Mouse (Mus musculus) forebrain, embryonic 15.5 days (tissue): ENCODE data around the gene Fam20c. TPM values are rescaled to one million over a fixed set of nuclear protein-coding genes. Genes with fewer than 3 reads are reported as not detected.
A peak's percentile ranks its signal among the peaks of the same experiment; 100 is the strongest.

ENCODE experiments used
- ATAC-seq: fragments of 200-750 bp; cut with Nextera tagmentation; replicated peaks from 2 replicates; pipeline ENCODE4 v1.8.0; 2017; ENCODE audit warnings: mild to moderate bottlenecking, moderate TSS enrichment, moderate library complexity
- H3K27ac ChIP-seq: fragments of 300-500 bp; sonication (generic); replicated peaks from 2 replicates; pipeline ENCODE4 v1.5.1; 2015; ENCODE audit warnings: mild to moderate bottlenecking, inconsistent platforms
- H3K27me3 ChIP-seq: fragments of 300-500 bp; sonication (generic); 2 replicates; pipeline ENCODE4 v1.6.1; 2015; ENCODE audit warnings: inconsistent platforms
- H3K36me3 ChIP-seq: fragments of 300-500 bp; sonication (generic); 2 replicates; pipeline ENCODE4 v1.6.1; 2015; ENCODE audit warnings: mild to moderate bottlenecking, inconsistent platforms
- H3K4me1 ChIP-seq: fragments of 300-500 bp; sonication (generic); 2 replicates; pipeline ENCODE4 v1.6.1; 2015; ENCODE audit warnings: inconsistent platforms
- H3K4me2 ChIP-seq: fragments of 300-500 bp; sonication (generic); replicated peaks from 2 replicates; pipeline ENCODE4 v1.6.1; 2015; ENCODE audit warnings: mild to moderate bottlenecking, inconsistent platforms
- H3K4me3 ChIP-seq: fragments of 300-500 bp; sonication (generic); 2 replicates; pipeline ENCODE4 v1.5.1; 2015; ENCODE audit warnings: mild to moderate bottlenecking, inconsistent platforms
- H3K9ac ChIP-seq: fragments of 300-500 bp; sonication (generic); replicated peaks from 2 replicates; pipeline ENCODE4 v1.6.1; 2015; ENCODE audit warnings: mild to moderate bottlenecking, inconsistent platforms
- H3K9me3 ChIP-seq: fragments of 300-500 bp; sonication (generic); 2 replicates; pipeline ENCODE4 v1.6.1; 2016; ENCODE audit warnings: inconsistent platforms
- WGBS: fragments of 180-500 bp; shearing (Covaris S2); methylation state at CpG from one replicate; pipeline ENCODE4 v1.1.7; 2015; ENCODE audit warnings: mixed read lengths; 5-methylcytosine and 5-hydroxymethylcytosine counted together
- polyA plus RNA-seq: library from polyadenylated mRNA; unstranded; fragments of >200 nt; fragmentation: Nextera tagmentation; extraction: Ambion mirVana; gene quantifications from 2 replicates; pipeline ENCODE4 v1.2.1, GENCODE M21; 2015

Gene Fam20c
- polyA plus RNA-seq, 1 experiment from 2014 or later, result 43.7 TPM

DNA sequence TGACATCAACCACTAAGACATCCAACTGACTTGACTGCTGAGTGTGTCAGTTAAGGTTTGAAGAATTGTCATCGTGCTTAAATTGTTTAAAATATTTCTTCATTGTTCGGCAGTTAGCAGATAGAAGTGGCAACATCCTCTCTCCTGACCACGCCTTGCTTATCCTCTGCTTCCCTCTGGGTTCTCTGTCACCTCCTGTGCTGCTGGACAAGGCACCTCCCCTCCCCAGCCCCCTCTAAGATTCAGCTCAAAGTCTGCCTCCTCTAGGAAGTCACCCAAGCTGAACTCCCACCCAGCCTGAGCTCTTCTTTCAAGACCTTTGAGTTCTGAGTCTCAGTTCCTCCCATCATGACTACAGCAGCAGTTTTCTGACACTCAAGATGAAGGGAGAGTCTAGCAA, 80.6 kb downstream of the Fam20c start:
- Histone ChIP-seq H3K27ac (no peak overlapping the region), H3K27me3 (no peaks in the 10 kb centered on the region), H3K36me3 (no peaks in the 10 kb centered on the region), H3K4me1 (peaks cover 7% of the 10 kb centered on the region), H3K4me3 (no peak overlapping the region), H3K9ac (no peak overlapping the region), H3K9me3 (no peaks in the 10 kb centered on the region), H3K4me2 (no peak overlapping the region)
- ATAC-seq, result no peak
- 81% methylated on average over 3 of the region's 3 CpGs for WGBS

DNA sequence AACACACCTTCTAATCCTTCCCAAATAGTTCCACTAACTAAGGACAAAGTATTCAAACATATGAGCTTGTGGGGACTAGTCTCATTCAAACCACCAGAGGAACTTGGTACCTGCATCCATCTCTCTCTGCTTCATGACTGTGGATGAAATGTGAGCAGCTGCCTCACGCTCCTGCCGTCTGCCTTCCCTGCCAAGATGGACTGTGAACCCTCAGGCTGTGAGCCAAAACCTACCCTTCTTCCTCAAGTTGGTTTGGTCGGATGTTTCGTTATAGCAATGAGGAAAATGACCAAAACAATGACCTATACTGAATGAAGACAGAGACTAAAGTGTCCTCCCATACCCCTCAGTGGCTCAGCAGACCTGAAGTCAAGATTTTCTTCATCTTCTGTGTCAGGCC, 86.7 kb downstream of the Fam20c start:
- Histone ChIP-seq H3K27ac (no peak overlapping the region), H3K27me3 (no peaks in the 10 kb centered on the region), H3K9ac (no peak overlapping the region), H3K4me3 (no peak overlapping the region), H3K4me1 (no peaks in the 10 kb centered on the region), H3K9me3 (no peaks in the 10 kb centered on the region), H3K36me3 (no peaks in the 10 kb centered on the region), H3K4me2 (no peak overlapping the region)
- 92% methylated on average over 4 of the region's 4 CpGs for WGBS
- no peak for ATAC-seq

GRCm38 (mm10) chr5:138843168-138843824, 89.0 kb downstream of the Fam20c start:
- 78% methylated on average over 9 of the region's 9 CpGs for WGBS
- Histone ChIP-seq H3K4me1 (no peaks in the 10 kb centered on the region; the same call in 1 of the 2 replicates), H3K9me3 (no peaks in the 10 kb centered on the region), H3K27me3 (no peaks in the 10 kb centered on the region), H3K4me2 (no peak overlapping the region), H3K27ac (no peak overlapping the region), H3K4me3 (no peak overlapping the region), H3K9ac (no peak overlapping the region), H3K36me3 (no peaks in the 10 kb centered on the region)
- no peak for ATAC-seq

GRCm38 (mm10) chr5:138846506-138846905, 92.2 kb downstream of the Fam20c start:
- Histone ChIP-seq H3K4me2 (no peak overlapping the region), H3K27me3 (no peaks in the 10 kb centered on the region), H3K4me3 (no peak overlapping the region), H3K4me1 (no peaks in the 10 kb centered on the region; the same call in 1 of the 2 replicates), H3K27ac (no peak overlapping the region), H3K9me3 (no peaks in the 10 kb centered on the region), H3K9ac (no peak overlapping the region), H3K36me3 (no peaks in the 10 kb centered on the region)
- 68% methylated on average over 4 of the region's 4 CpGs for WGBS
- no peak for ATAC-seq

GRCm38 (mm10) chr5:138848102-138848501, 93.8 kb downstream of the Fam20c start:
- Histone ChIP-seq H3K4me3 (no peak overlapping the region), H3K4me1 (no peaks in the 10 kb centered on the region; the same call in 1 of the 2 replicates), H3K36me3 (no peaks in the 10 kb centered on the region), H3K4me2 (no peak overlapping the region), H3K9ac (no peak overlapping the region), H3K9me3 (no peaks in the 10 kb centered on the region), H3K27me3 (no peaks in the 10 kb centered on the region), H3K27ac (no peak overlapping the region)
- WGBS, result 1% methylated on average over 7 of the region's 7 CpGs
- peak; percentile 68 for ATAC-seq

DNA sequence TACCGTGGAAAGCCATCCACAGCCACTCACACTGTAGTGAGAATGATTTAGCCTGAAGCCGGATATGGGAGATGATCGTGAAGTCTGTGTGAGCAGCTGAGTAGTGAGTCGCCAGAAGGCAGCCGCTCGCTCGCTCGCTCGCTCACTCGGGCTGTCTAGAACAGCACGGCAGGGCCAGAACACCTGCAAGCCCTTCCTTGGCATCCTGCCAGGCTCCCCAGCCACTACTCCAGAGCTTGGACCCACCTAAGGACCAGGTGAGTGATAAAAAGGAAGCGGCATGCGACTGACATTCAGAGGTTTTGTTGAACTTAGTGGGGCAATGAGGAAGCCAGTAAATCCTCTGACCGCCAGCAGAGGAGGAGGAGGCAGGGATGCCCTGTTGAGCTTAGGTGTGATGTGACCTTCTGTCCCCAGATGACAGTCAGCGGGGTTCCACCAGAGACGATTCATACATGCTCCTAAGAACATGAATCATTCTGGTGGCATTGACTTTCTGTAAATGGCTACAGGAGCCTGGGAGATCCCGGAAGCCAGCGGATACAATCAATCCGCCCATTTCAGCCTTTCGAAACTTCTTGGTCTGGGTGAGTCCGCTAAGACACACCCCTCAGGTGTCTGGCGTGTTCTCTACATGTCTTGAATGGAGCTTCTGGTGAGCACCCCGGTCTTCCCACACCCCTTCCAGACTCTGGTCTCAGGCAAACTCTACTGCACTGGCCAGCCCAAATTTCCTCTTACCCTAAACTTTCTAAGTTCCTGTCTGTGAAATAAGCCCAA, 95.6 kb downstream of the Fam20c start:
- no peaks in the 10 kb centered on the region; the same call in 1 of the 2 replicates for H3K4me1 ChIP-seq
- no peaks in the 10 kb centered on the region for H3K27me3 ChIP-seq
- no peak overlapping the region for H3K4me3 ChIP-seq
- no peaks in the 10 kb centered on the region for H3K9me3 ChIP-seq
- no peak for ATAC-seq
- no peak overlapping the region for H3K9ac ChIP-seq
- no peaks in the 10 kb centered on the region for H3K36me3 ChIP-seq
- WGBS, result 78% methylated on average over 23 of the region's 23 CpGs
- H3K27ac ChIP-seq, result no peak overlapping the region
- no peak overlapping the region for H3K4me2 ChIP-seq

- H3K4me2 ChIP-seq, result no peak overlapping the region
- 74% methylated on average over 5 of the region's 5 CpGs for WGBS
- H3K9ac ChIP-seq, result no peak overlapping the region
- H3K27me3 ChIP-seq, result no peaks in the 10 kb centered on the region
- H3K9me3 ChIP-seq, result no peaks in the 10 kb centered on the region
- no peak for ATAC-seq
- no peaks in the 10 kb centered on the region for H3K36me3 ChIP-seq
- no peak overlapping the region for H3K4me3 ChIP-seq
- no peaks in the 10 kb centered on the region; the same call in 1 of the 2 replicates for H3K4me1 ChIP-seq
- H3K27ac ChIP-seq, result no peak overlapping the region
These were observed 96.1 kb downstream of the Fam20c start for GRCm38 (mm10) chr5:138850462-138850844.

GRCm38 (mm10) chr5:138851296-138851780, 97.0 kb downstream of the Fam20c start:
- H3K9me3 ChIP-seq, result no peaks in the 10 kb centered on the region
- no peak overlapping the region for H3K4me2 ChIP-seq
- no peak overlapping the region for H3K9ac ChIP-seq
- 93% methylated on average over 5 of the region's 5 CpGs for WGBS
- no peaks in the 10 kb centered on the region for H3K27me3 ChIP-seq
- no peak for ATAC-seq
- no peak overlapping the region for H3K4me3 ChIP-seq
- no peaks in the 10 kb centered on the region for H3K36me3 ChIP-seq
- no peaks in the 10 kb centered on the region; the same call in 1 of the 2 replicates for H3K4me1 ChIP-seq
- no peak overlapping the region for H3K27ac ChIP-seq

DNA sequence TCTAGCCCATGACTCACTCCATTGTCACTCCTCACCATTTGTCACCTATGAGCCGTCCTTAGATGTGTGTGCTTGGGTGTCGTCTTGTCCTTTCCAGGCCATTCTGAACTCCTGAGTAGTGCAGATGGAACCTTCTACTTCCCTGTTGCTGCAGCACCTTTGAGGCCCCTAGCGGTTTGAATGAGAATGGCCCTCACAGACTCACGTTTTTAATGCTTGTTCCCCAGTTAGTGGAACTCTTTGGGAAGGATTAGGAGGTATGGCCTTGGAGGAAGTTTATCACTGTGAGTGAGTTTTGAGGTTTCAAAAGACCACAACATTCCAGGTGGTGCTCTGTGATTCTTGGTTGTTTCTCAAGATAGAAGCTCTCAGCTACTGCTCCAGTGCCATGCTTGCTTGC, 97.8 kb downstream of the Fam20c start:
- no peaks in the 10 kb centered on the region for H3K9me3 ChIP-seq
- H3K9ac ChIP-seq, result no peak overlapping the region
- no peak overlapping the region for H3K4me2 ChIP-seq
- H3K4me1 ChIP-seq, result no peaks in the 10 kb centered on the region; the same call in 1 of the 2 replicates
- ATAC-seq, result no peak
- no peaks in the 10 kb centered on the region for H3K27me3 ChIP-seq
- 66% methylated on average over 4 of the region's 4 CpGs for WGBS
- H3K36me3 ChIP-seq, result no peaks in the 10 kb centered on the region
- no peak overlapping the region for H3K4me3 ChIP-seq
- H3K27ac ChIP-seq, result no peak overlapping the region

GRCm38 (mm10) chr5:138853349-138853748, 99.0 kb downstream of the Fam20c start:
- H3K27me3 ChIP-seq, result no peaks in the 10 kb centered on the region
- H3K27ac ChIP-seq, result no peak overlapping the region
- H3K4me1 ChIP-seq, result no peaks in the 10 kb centered on the region; the same call in 1 of the 2 replicates
- H3K4me2 ChIP-seq, result no peak overlapping the region
- WGBS, result 67% methylated on average over 2 of the region's 2 CpGs
- no peaks in the 10 kb centered on the region for H3K9me3 ChIP-seq
- H3K4me3 ChIP-seq, result no peak overlapping the region
- H3K36me3 ChIP-seq, result no peaks in the 10 kb centered on the region
- H3K9ac ChIP-seq, result no peak overlapping the region
- no peak for ATAC-seq

DNA sequence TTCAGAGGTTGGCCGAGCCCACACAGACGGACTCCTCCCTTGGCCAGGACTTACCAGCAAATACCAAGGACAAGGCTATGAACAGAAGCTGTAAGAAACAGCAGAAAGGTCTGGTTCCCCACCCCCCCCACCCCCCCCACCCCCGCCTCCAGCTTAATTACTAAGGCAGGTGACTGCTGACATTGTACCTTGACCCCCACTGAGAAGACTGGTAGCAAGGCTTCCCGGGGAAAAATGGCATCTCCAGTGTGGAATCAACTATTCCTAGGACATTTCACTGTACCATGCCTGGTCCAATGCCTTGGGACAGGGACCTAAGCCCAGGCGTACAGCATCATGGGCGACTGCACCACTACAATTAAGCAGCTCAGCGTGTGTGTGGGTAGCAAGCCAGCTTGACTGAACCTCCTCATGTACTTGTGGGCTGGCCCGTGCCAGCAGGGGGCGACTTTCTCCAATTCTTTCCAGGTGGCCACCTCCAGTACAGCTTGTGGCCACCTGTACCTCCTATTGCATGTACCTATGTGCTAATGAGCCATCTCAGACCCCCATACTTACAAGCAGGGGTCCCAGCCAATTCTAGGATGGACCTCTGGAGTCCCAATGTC, 102.8 kb downstream of the Fam20c start:
- ATAC-seq, result peak; percentile 53; the same call in 1 of the 2 replicates
- H3K4me1 ChIP-seq, result no peaks in the 10 kb centered on the region
- no peaks in the 10 kb centered on the region for H3K36me3 ChIP-seq
- H3K9ac ChIP-seq, result no peak overlapping the region
- H3K9me3 ChIP-seq, result no peaks in the 10 kb centered on the region
- H3K4me2 ChIP-seq, result no peak overlapping the region
- 35% methylated on average over 9 of the region's 9 CpGs for WGBS
- no peaks in the 10 kb centered on the region for H3K27me3 ChIP-seq
- no peak overlapping the region for H3K27ac ChIP-seq
- H3K4me3 ChIP-seq, result no peak overlapping the region

- no peak for ATAC-seq
- 60% methylated on average over 13 of the region's 13 CpGs for WGBS
These were observed 103.5 kb downstream of the Fam20c start for GRCm38 (mm10) chr5:138857811-138858251.

More at GRCm38 (mm10) chr5:138857811-138858251, 103.5 kb downstream of the Fam20c start:
- no peaks in the 10 kb centered on the region for H3K36me3 ChIP-seq
- no peak overlapping the region for H3K9ac ChIP-seq
- no peak overlapping the region for H3K4me3 ChIP-seq
- H3K27me3 ChIP-seq, result no peaks in the 10 kb centered on the region
- no peaks in the 10 kb centered on the region for H3K9me3 ChIP-seq
- no peaks in the 10 kb centered on the region for H3K4me1 ChIP-seq
- no peak overlapping the region for H3K4me2 ChIP-seq
- H3K27ac ChIP-seq, result no peak overlapping the region
